Mouse (Mus musculus) heart, embryonic 13.5 days (tissue): ENCODE measurements at regions not wholly inside any gene's neighbourhood (a gene's known extent, or its start where the extent isn't known, plus 50 kb on each side); places are given as distances from the start of the nearest gene placed in this dataset.
"Not testable (repeated sequence)": the region's sequence is repeated elsewhere in the genome, so short reads cannot be mapped to it uniquely, and the experiment has no call there.

Experiments
- ATAC-seq: fragments of 200-750 bp; cut with Nextera tagmentation; 2 replicates; pipeline ENCODE4 v1.8.0; 2017; ENCODE audit warnings: moderate TSS enrichment; ENCODE audit not compliant: insufficient number of reproducible peaks, low FRiP score, low TSS enrichment; ENCODE audit errors: extremely low read depth
- H3K27ac ChIP-seq: fragments of 300-500 bp; sonication (generic); replicated peaks from 2 replicates; pipeline ENCODE4 v1.5.1; 2015; ENCODE audit warnings: moderate library complexity, mild to moderate bottlenecking, inconsistent platforms
- H3K27me3 ChIP-seq: fragments of 300-500 bp; sonication (generic); replicated peaks from 2 replicates; pipeline ENCODE4 v1.6.1; 2015; ENCODE audit warnings: mild to moderate bottlenecking, inconsistent platforms
- H3K36me3 ChIP-seq: fragments of 300-500 bp; sonication (generic); 2 replicates; pipeline ENCODE4 v1.6.1; 2015; ENCODE audit warnings: mild to moderate bottlenecking, inconsistent platforms
- H3K4me1 ChIP-seq: fragments of 300-500 bp; sonication (generic); 2 replicates; pipeline ENCODE4 v1.6.1; 2015; ENCODE audit warnings: inconsistent platforms
- H3K4me2 ChIP-seq: fragments of 300-500 bp; sonication (generic); 2 replicates; pipeline ENCODE4 v1.6.1; 2015; ENCODE audit warnings: inconsistent platforms, mild to moderate bottlenecking, moderate library complexity
- H3K4me3 ChIP-seq: fragments of 300-500 bp; sonication (generic); 2 replicates; pipeline ENCODE4 v1.5.1; 2015; ENCODE audit warnings: moderate library complexity, mild to moderate bottlenecking, inconsistent platforms
- H3K9ac ChIP-seq: fragments of 300-500 bp; sonication (generic); 2 replicates; pipeline ENCODE4 v1.6.1; 2015; ENCODE audit warnings: inconsistent platforms, mild to moderate bottlenecking, moderate library complexity
- H3K9me3 ChIP-seq: fragments of 300-500 bp; sonication (generic); 2 replicates; pipeline ENCODE4 v1.6.1; 2016; ENCODE audit warnings: inconsistent platforms
- WGBS: fragments of 180-500 bp; shearing (Covaris S2); methylation state at CpG from one replicate; pipeline ENCODE4 v1.1.7; 2015; ENCODE audit warnings: mixed read lengths; 5-methylcytosine and 5-hydroxymethylcytosine counted together

GRCm38 (mm10) chr19:3083438-3083837 is 199.3 kb upstream of the Mrpl21 start:
- not testable (repeated sequence) for H3K4me1 ChIP-seq, H3K27me3 ChIP-seq, ATAC-seq, H3K9me3 ChIP-seq, H3K36me3 ChIP-seq, H3K27ac ChIP-seq, H3K9ac ChIP-seq
- WGBS = 51% methylated on average over 27 of the region's 27 CpGs
- H3K4me2 ChIP-seq = peak overlapping the region; percentile 57
- H3K4me3 ChIP-seq = peak overlapping the region; percentile 40

- 68% methylated on average over 5 of the region's 5 CpGs for WGBS
- not testable (repeated sequence) for ATAC-seq, H3K27me3 ChIP-seq, H3K4me3 ChIP-seq, H3K4me2 ChIP-seq, H3K36me3 ChIP-seq, H3K9me3 ChIP-seq, H3K9ac ChIP-seq, H3K27ac ChIP-seq, H3K4me1 ChIP-seq
Observed at GRCm38 (mm10) chr19:3091771-3092170, 190.9 kb upstream of the Mrpl21 start.
